24 mouse cellular contexts compared by ENCODE assay signal in the genomic region with DNA sequence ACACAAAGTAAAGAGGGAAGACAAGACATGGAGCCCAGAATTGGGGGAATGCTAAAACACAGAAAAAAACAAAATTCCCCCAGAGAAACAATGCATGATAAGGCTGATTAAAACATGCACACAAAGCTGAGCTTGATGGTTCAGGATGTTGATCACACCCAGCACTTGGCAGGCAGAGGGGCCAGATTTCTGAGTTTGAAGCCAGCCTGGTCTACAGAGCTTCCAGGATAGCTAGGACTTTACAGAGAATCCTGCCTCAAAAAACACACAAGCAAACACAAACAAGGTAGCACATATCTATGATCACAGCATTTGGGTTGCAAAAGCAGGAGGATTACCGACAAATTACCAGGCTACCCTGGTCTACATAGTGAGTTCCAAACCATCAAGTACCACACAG.
"Had no signal": no experiment of that assay in that cellular context is flagged by ENCODE, and none has a peak within 500 bp of the region (broad histone marks: within the 10 kb centered on the region; RNA-seq: fewer than 3 reads in every experiment).

No protein-coding gene starts in this region.

- H3K9ac ChIP-seq: heart, embryonic 13.5 days; heart, embryonic 15.5 days; hindbrain, embryonic 13.5 days; hindbrain, embryonic 15.5 days; kidney, embryonic 15.5 days; limb, embryonic 13.5 days; limb, embryonic 15.5 days; liver, embryonic 12.5 days had no signal

- H3K4me3 ChIP-seq: heart, embryonic 10.5 days; heart, embryonic 13.5 days; heart, embryonic 15.5 days; hindbrain, embryonic 13.5 days; hindbrain, embryonic 15.5 days; kidney, embryonic 15.5 days; limb, embryonic 13.5 days; limb, embryonic 15.5 days; liver, embryonic 12.5 days had no signal

- H3K36me3 ChIP-seq: hindbrain, embryonic 13.5 days; liver, embryonic 12.5 days had no signal

- ATAC-seq: hindbrain, postnatal 0 days; intestine, embryonic 16.5 days; liver, embryonic 12.5 days had no signal

- H3K27me3 ChIP-seq: heart, embryonic 13.5 days; heart, embryonic 15.5 days; hindbrain, embryonic 13.5 days; hindbrain, embryonic 15.5 days; kidney, embryonic 15.5 days; limb, embryonic 13.5 days; limb, embryonic 15.5 days; liver, embryonic 12.5 days had no signal

- H3K4me1 ChIP-seq: heart, embryonic 10.5 days had no signal

- H3K27ac ChIP-seq: heart, embryonic 10.5 days; heart, embryonic 13.5 days; heart, embryonic 15.5 days; hindbrain, embryonic 13.5 days; hindbrain, embryonic 15.5 days; hindbrain, postnatal 0 days; kidney, embryonic 15.5 days; kidney, postnatal 0 days; limb, embryonic 13.5 days; limb, embryonic 15.5 days; liver, embryonic 12.5 days had no signal

- DNase-seq: gastrocnemius, postnatal 14 days; gastrocnemius, postnatal 36 days; heart, adult 18-20 months; heart, postnatal 14 days; heart, postnatal 36 days; kidney, adult 11 months; kidney, adult 2 months; kidney, adult 9 months; kidney, postnatal 14 days; kidney, postnatal 36 days; layer of hippocampus, postnatal 36 days; left cerebral cortex, postnatal 4 days had no signal

- H3K4me2 ChIP-seq: heart, embryonic 13.5 days; heart, embryonic 15.5 days; hindbrain, embryonic 13.5 days; hindbrain, embryonic 15.5 days; kidney, embryonic 15.5 days; limb, embryonic 13.5 days; limb, embryonic 15.5 days; liver, embryonic 12.5 days had no signal

- H3K9me3 ChIP-seq: heart, embryonic 10.5 days; heart, embryonic 15.5 days; hindbrain, embryonic 15.5 days; kidney, embryonic 15.5 days; limb, embryonic 13.5 days; limb, embryonic 15.5 days; liver, embryonic 12.5 days had no signal
